In the genomic region with DNA sequence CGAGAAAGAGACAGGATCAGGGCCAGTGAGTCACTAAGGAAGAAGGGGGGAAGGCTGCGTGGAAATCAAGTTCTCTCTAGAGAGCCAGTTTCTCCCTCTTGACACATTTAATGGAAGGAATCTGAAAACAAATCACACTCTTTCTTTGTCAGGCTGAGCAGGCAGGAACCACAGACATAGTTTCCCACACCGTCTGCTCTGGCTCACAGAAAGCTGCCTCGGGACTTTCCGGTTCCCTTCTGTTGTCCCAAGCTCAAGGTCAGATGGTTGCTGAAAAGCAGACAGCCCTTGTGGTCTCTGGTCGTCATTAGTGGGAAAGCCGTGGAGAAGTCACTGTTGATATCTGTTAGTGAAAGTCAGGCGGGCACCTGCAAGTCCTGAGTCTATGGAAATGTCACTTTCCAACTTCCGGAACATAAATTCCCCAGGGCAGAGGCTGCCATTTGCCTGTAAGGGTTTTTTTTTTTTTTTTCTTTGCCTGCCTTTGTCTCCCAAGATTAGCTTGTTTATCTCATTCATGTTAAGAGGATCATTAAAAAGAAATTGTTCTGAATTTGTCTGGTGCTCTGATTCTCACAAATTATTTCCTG, we compare ENCODE assay signal across 10 mouse cellular contexts. TPM values are rescaled to one million over a fixed set of nuclear protein-coding genes. Genes with fewer than 3 reads are reported as not detected.
DNase-seq lines count a peak whose midpoint lies in the region; ATAC-seq and TF ChIP-seq lines count a peak whose summit lies in the region.
"Had no signal": no experiment of that assay in that cellular context is flagged by ENCODE, and none has a peak within 500 bp of the region (broad histone marks: within the 10 kb centered on the region; RNA-seq: fewer than 3 reads in every experiment).

No protein-coding gene starts in this region.

- ATAC-seq in embryonic facial prominence, embryonic 14.5 days (ENCODE audit: low read depth): no peak

- no peak for TF ChIP-seq CTCF in testis, adult 2 months (IDR thresholded peaks at IDR 0.05; ENCODE audit: control insufficient read depth, insufficient read depth, insufficient replicate concordance, low read depth, low read length)

- 27% methylated on average over 9 of the region's 9 CpGs for WGBS in embryonic facial prominence, embryonic 14.5 days

- H3K4me3 ChIP-seq in testis, adult 2 months (ENCODE audit: control insufficient read depth, low read depth, low read length): no peak overlapping the region
- H3K4me3 ChIP-seq in embryonic facial prominence, embryonic 14.5 days (ENCODE audit: low read depth, low read length): no peak overlapping the region
- H3K4me3 ChIP-seq: embryonic facial prominence, embryonic 15.5 days had no signal

- no peaks in the 10 kb centered on the region for H3K27me3 ChIP-seq in testis, adult 2 months (ENCODE audit: control insufficient read depth, insufficient read depth, low read length)
- H3K27me3 ChIP-seq in embryonic facial prominence, embryonic 14.5 days (replicated peaks; ENCODE audit: control insufficient read depth, insufficient read depth, low read length): no peaks in the 10 kb centered on the region
- H3K27me3 ChIP-seq: embryonic facial prominence, embryonic 15.5 days had no signal

- peak overlapping the region; percentile 44 for H3K27ac ChIP-seq in testis, adult 2 months (ENCODE audit: control insufficient read depth, insufficient read depth, low read depth, low read length)
- H3K27ac ChIP-seq in embryonic facial prominence, embryonic 14.5 days (replicated peaks; ENCODE audit: low read depth, low read length): peak overlapping the region; percentile 13; the same call in 1 of the 2 replicates
- H3K27ac ChIP-seq: embryonic facial prominence, embryonic 15.5 days; hindbrain, embryonic 14.5 days had no signal

- DNase-seq in testis, postnatal 14 days (ENCODE audit: low spot score): no peak
- no peak for DNase-seq in embryonic facial prominence, embryonic 14.5 days (ENCODE audit: low spot score)
- peak; percentile 49 for DNase-seq in kidney, adult 18-20 months
- DNase-seq in layer of hippocampus, postnatal 25 days (ENCODE audit: extremely low spot score in 1 of 2, low spot score in 1 of 2): no peak
- DNase-seq in spleen, adult 12 weeks (ENCODE audit: low spot score): no peak
- no peak for DNase-seq in urinary bladder, adult 18-20 months (ENCODE audit: low spot score in 2 of 2)
- DNase-seq: spleen, adult 18-20 months had no signal

- H3K4me1 ChIP-seq in testis, adult 2 months (ENCODE audit: control insufficient read depth, insufficient read depth, low read length): peaks cover 4% of the 10 kb centered on the region
- H3K4me1 ChIP-seq in embryonic facial prominence, embryonic 14.5 days (ENCODE audit: control insufficient read depth, insufficient read depth, low read length): peaks cover 8% of the 10 kb centered on the region; the same call in 1 of the 2 replicates

- no peak overlapping the region for H3K4me2 ChIP-seq in embryonic facial prominence, embryonic 14.5 days (ENCODE audit: low read depth, low read length)
- H3K4me2 ChIP-seq: embryonic facial prominence, embryonic 15.5 days; hindbrain, embryonic 14.5 days had no signal

- H3K36me3 ChIP-seq in testis, adult 2 months (ENCODE audit: control insufficient read depth, insufficient read depth, low read length): no peaks in the 10 kb centered on the region
- H3K36me3 ChIP-seq in embryonic facial prominence, embryonic 14.5 days (ENCODE audit: control insufficient read depth, insufficient read depth, low read length): no peaks in the 10 kb centered on the region
- H3K36me3 ChIP-seq: embryonic facial prominence, embryonic 15.5 days had no signal

- TF ChIP-seq POLR2A in testis, adult 2 months (IDR thresholded peaks at IDR 0.05; ENCODE audit: control insufficient read depth, low read depth, low read length): no peak

- H3K9me3 ChIP-seq in embryonic facial prominence, embryonic 14.5 days (ENCODE audit: control insufficient read depth, low read length): 0 out of 2 replicates have a peak, but pooled peaks cover 6% of the 10 kb centered on the region
- H3K9me3 ChIP-seq: embryonic facial prominence, embryonic 15.5 days had no signal

- no peak overlapping the region for H3K9ac ChIP-seq in embryonic facial prominence, embryonic 14.5 days (ENCODE audit: low read depth, low read length)
- H3K9ac ChIP-seq: embryonic facial prominence, embryonic 15.5 days; hindbrain, embryonic 14.5 days had no signal

RNA-seq across cellular contexts. Expression of a gene that starts 10.9 kb away (rescaled TPM):
- 0.38 and 0.65 TPM in 2 replicates for polyA plus RNA-seq in testis, adult 2 months (2012; rRNA removed)
- 1.5 and 1.8 TPM in 2 replicates for polyA plus RNA-seq in embryonic facial prominence, embryonic 14.5 days (2014; fragmentation: Nextera tagmentation; extraction: Ambion mirVana)
- total RNA-seq in layer of hippocampus, postnatal 25 days (2021): 1 to 10 TPM in 1 of 2 experiments, under 1 TPM in 1; 0.98 to 2.3 TPM
